Mouse (Mus musculus) 3T3-L1 (cell line): ENCODE data around the gene Sav1.

Source experiments
- DNase-seq: peaks from one replicate; pipeline ENCODE4 v3.0.0-alpha.2; 2015; ENCODE audit warnings: low read depth, low spot score

Gene Sav1

GRCm38 (mm10) chr12:69962468-69962867 lies 24.3 kb downstream of the Sav1 start:
- DNase-seq: peak; percentile 73

DNA sequence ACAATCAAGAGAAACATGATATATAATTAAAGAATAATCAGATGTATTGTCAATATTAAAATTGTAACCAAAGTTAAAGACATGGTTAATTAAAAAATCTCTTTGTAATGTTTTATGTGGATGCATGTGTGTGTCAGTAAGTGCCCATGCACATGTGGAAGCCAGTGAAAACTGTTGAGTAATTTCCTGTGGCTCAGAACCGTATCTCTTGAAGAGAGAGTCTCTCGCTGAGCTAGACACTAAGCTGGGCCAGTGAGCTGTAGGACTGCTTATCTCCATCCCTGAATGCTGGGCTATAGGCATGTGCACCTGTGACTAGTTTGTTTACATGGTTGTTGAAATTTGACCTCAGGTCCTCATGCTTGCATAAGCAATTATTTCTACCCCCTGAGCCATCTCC lies 29.4 kb downstream of the Sav1 start:
- DNase-seq: no peak

DNA sequence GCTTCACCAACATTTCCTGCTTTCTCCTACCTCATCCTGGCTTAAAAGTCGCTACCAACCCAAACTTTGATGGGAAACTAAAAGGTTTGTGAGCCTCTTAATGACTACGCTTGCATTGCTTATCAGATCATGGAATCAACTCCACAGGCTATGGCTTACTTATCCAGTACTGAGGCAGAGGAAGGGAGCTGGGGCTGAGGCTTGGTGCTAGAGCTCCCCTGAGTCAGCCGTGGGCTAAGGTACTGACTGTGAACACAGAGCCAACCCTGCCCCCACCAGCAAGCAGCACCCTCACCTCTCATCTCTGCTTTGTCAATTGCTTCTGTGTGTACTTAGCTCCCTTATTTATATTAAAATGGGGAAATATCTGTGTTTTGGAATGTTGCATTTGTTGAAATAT lies 39.3 kb downstream of the Sav1 start:
- no peak for DNase-seq

GRCm38 (mm10) chr12:69945861-69946260 lies 40.9 kb downstream of the Sav1 start:
- DNase-seq: no peak

GRCm38 (mm10) chr12:69941655-69942329 lies 45.0 kb downstream of the Sav1 start:
- DNase-seq: peak; percentile 34

DNA sequence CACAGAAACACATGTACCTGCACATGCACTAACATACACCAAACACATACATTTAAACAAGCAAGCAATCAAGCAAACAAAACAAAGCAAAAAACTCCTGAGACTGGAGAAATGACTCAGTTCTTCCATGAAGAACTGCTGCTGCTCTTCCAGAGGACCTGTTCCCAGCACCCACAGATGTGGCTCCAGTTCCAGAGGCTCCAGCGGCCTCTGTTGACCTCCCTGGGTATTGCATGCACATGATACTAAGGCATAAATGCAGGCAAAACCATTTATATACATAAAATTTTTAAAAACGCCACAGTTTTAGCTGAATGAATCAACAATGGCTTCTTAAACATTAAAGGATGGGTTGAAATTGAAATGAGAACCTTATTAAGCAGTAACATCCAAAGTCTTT lies 47.5 kb downstream of the Sav1 start:
- DNase-seq: peak; percentile 38

DNA sequence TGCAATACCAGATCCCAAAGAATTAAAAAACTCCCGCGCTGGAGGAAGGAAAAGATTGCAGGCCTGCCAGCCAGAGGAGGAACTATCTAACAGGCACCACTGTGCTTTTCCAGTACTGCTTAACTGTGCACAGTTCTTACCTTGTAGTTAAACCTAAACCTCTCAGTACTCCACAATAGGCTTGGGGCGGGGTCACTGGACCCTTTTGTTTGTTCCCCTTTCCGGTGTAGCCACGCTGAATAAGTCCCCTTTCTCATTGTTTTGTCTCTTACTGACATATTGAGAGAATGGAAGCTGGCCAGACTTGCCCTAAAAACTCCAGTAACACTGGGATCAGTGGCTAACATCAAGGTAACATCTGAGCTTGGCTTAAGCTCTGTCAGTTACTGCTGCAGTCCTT lies 49.1 kb downstream of the Sav1 start:
- DNase-seq: no peak

DNA sequence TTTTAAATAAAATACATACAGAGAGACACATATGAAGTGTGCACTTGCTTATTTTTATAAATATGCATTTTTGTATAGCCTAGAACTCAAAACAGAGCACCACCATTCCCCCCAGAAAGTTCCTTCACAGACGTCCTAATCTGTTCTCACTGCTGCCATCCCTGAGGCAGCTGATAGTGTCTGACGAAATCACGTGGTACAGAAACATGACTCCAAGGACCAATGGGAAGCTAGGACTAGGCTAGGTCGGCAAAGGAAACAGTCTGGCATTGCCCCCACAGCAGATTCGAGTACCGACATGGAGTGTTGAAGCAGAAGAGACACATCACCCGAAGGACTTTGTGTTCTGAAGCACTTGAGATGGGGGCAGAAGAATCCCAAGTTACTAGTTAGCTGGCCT lies 60.1 kb downstream of the Sav1 start:
- DNase-seq: no peak

DNA sequence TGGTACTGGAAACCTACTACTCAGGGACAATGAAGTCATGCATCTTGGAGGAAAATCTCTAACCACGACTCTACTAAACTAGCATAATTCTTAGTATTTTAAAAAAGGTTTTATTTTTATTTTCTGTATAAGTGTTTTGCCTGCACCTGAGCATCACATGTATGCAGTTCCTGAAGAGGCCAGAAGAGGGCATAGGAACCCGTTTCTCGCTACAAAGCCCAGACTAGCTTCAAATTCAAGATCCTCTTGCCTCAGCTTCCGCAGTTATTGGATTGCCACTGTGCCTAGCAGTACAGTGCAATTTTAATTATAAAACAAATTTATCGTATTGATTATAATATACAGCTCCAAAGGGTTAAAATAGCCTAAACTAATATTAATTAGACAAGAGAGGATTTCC lies 62.8 kb downstream of the Sav1 start:
- peak; percentile 83 for DNase-seq

DNA sequence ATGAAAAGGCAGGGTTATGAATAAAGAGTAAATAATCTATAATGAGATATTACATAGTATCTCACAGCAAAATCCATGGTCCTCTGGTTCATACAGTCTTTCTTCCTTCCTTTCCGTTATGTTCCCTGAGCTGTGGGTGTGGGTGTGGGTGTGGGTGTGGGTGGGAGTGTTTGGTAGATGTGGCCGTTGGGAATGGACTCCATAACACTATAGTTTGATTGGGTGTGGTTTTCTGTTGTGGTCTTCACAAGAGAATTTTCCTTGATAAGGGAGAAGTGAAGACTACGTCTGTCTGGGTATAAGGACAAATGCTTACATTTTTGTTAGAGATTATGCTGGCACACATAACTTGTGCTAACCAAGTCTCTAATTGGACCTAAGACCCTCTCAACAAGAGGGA lies 63.2 kb downstream of the Sav1 start:
- no peak for DNase-seq

GRCm38 (mm10) chr12:69923128-69923527 lies 63.7 kb downstream of the Sav1 start:
- no peak for DNase-seq

DNA sequence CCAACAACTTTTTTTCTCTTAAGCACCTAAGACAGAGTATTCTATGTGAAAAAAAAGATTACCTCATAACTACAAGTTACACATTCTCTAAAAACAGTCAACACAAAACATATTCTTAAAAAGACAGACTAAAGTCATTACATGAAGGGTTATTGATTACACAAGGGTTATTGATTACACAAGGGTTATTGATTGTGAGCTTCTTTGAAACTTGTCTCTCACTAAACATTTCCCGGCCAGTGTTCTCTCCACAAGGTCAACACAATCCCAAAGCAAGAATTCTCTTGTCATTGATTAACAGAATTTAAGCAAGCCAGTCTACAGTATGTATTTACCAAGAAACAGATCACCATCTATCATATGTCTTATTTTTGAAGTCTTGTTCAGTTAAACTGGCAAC lies 64.7 kb downstream of the Sav1 start:
- DNase-seq: no peak

DNA sequence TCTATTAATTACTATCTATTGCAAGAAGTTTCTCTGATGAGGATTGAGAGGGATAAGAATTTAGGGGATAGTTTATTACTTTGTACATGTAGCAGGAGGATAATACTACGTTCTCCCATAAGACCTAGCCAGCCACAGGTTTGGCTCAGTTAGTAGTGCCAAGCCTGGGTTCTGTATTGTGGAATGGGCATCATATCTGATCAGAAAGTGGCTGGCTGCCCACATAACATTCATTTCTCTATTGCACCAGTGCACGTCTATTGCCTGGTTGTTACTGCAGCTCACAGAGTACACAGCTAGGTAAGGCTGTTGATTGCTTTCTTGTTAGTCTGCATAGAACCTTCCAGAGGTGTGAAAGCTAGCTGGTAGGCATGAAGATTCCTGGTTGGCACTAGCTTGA lies 68.9 kb downstream of the Sav1 start:
- DNase-seq: no peak
